Mouse (Mus musculus): Measurements from ENCODE around the gene Cfap100. TPM values are rescaled to one million over a fixed set of nuclear protein-coding genes. Genes with fewer than 3 reads are reported as not detected.

Cfap100 gene
- polyA plus RNA-seq, 1 experiment from 2014 or later, result 0.18 TPM

- peaks cover 7% of the 10 kb centered on the region for H3K4me1 ChIP-seq (replicated peaks; ENCODE audit: control insufficient read depth, insufficient read depth, low read length)
- under 1% methylated on average over 31 of the region's 31 CpGs for WGBS
Observed at GRCm38 (mm10) chr6:90463228-90463862, 34.7 kb upstream of the Cfap100 start.

GRCm38 (mm10) chr6:90462841-90463227 lies 34.2 kb upstream of the Cfap100 start:
- H3K36me3 ChIP-seq (ENCODE audit: control insufficient read depth, insufficient read depth, low read length), result no peaks in the 10 kb centered on the region
- H3K4me3 ChIP-seq (ENCODE audit: low read depth, low read length), result peak overlapping the region; percentile 64
- ATAC-seq (replicated peaks; ENCODE audit: low FRiP score) (0 out of 2 replicates have a peak, but pooled peaks have one; percentile 3), DNase-seq (ENCODE audit: low spot score) (peak; percentile 40)
- H3K9me3 ChIP-seq (ENCODE audit: control insufficient read depth, low read length), result no peaks in the 10 kb centered on the region
- H3K27me3 ChIP-seq (replicated peaks; ENCODE audit: control insufficient read depth, insufficient read depth, low read length), result peaks cover 46% of the 10 kb centered on the region
- peak overlapping the region; percentile 55 for H3K9ac ChIP-seq (ENCODE audit: low read depth, low read length)
- H3K27ac ChIP-seq (ENCODE audit: low read depth, low read length), result peak overlapping the region; percentile 74
- H3K4me2 ChIP-seq, result peak overlapping the region; percentile 91
- 2% methylated on average over 38 of the region's 38 CpGs for WGBS
- peaks cover 7% of the 10 kb centered on the region for H3K4me1 ChIP-seq (replicated peaks; ENCODE audit: control insufficient read depth, insufficient read depth, low read length)

More at GRCm38 (mm10) chr6:90463228-90463862, 34.7 kb upstream of the Cfap100 start:
- Histone ChIP-seq H3K36me3 (ENCODE audit: control insufficient read depth, insufficient read depth, low read length) (no peaks in the 10 kb centered on the region), H3K27ac (ENCODE audit: low read depth, low read length) (peak overlapping the region; percentile 74), H3K9me3 (ENCODE audit: control insufficient read depth, low read length) (no peaks in the 10 kb centered on the region), H3K4me3 (ENCODE audit: low read depth, low read length) (peak overlapping the region; percentile 64), H3K9ac (ENCODE audit: low read depth, low read length) (peak overlapping the region; percentile 55), H3K27me3 (replicated peaks; ENCODE audit: control insufficient read depth, insufficient read depth, low read length) (peaks cover 46% of the 10 kb centered on the region), H3K4me2 (peak overlapping the region; percentile 91)
- DNase-seq (ENCODE audit: low spot score) (peak; percentile 76), ATAC-seq (replicated peaks; ENCODE audit: low FRiP score) (peak; percentile 72)

- ATAC-seq (replicated peaks; ENCODE audit: low FRiP score) (peak; percentile 60), DNase-seq (ENCODE audit: low spot score) (peak; percentile 57)
- Histone ChIP-seq H3K9me3 (ENCODE audit: control insufficient read depth, low read length) (no peaks in the 10 kb centered on the region), H3K4me2 (peak within 1 kb of the TSS; percentile 91), H3K36me3 (ENCODE audit: control insufficient read depth, insufficient read depth, low read length) (no peaks in the 10 kb centered on the region), H3K9ac (ENCODE audit: low read depth, low read length) (peak within 1 kb of the TSS; percentile 55), H3K4me1 (replicated peaks; ENCODE audit: control insufficient read depth, insufficient read depth, low read length) (peaks cover 7% of the 10 kb centered on the region), H3K27ac (ENCODE audit: low read depth, low read length) (peak within 1 kb of the TSS; percentile 74), H3K27me3 (replicated peaks; ENCODE audit: control insufficient read depth, insufficient read depth, low read length) (peaks cover 46% of the 10 kb centered on the region), H3K4me3 (ENCODE audit: low read depth, low read length) (peak within 1 kb of the TSS; percentile 64)
- under 1% methylated on average over 70 of the region's 70 CpGs for whole genome bisulfite sequencing
Observed at GRCm38 (mm10) chr6:90462181-90462706, 33.6 kb upstream of the Cfap100 start, which contains the start of gene Klf15. Klf15 (plus strand) TSS chr6:90462576.

- Histone ChIP-seq H3K9me3 (ENCODE audit: control insufficient read depth, low read length) (no peaks in the 10 kb centered on the region), H3K27me3 (replicated peaks; ENCODE audit: control insufficient read depth, insufficient read depth, low read length) (peaks cover 46% of the 10 kb centered on the region), H3K9ac (ENCODE audit: low read depth, low read length) (no peak overlapping the region), H3K36me3 (ENCODE audit: control insufficient read depth, insufficient read depth, low read length) (no peaks in the 10 kb centered on the region), H3K27ac (ENCODE audit: low read depth, low read length) (no peak overlapping the region), H3K4me3 (ENCODE audit: low read depth, low read length) (peak overlapping the region; percentile 64), H3K4me1 (replicated peaks; ENCODE audit: control insufficient read depth, insufficient read depth, low read length) (peaks cover 7% of the 10 kb centered on the region), H3K4me2 (peak overlapping the region; percentile 91)
- 14% methylated on average over 12 of the region's 12 CpGs for WGBS
- ATAC-seq (replicated peaks; ENCODE audit: low FRiP score) (no peak), DNase-seq (ENCODE audit: low spot score) (no peak)
Observed at GRCm38 (mm10) chr6:90461771-90462170, 33.2 kb upstream of the Cfap100 start.

DNA sequence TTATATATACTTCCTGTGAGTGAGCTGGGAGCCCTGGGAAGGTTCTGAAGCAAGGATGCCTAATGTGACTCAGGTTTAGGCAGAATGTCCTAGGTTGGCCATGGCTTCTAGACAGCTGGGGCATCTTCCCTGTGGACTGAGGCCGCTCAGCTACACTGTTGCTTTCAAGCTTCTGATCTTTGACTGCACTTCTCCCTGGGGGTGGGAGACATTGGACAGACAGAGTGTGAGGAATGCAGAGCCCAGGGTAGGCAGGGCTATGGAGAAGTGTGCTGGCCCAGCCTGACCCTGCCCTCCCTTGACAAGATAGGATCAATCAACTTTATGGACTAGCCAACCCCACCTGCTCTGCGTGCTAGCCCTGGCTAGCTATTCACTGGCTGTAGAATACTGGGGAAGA lies 32.6 kb upstream of the Cfap100 start:
- Histone ChIP-seq H3K27ac (ENCODE audit: low read depth, low read length) (no peak overlapping the region), H3K4me2 (no peak overlapping the region), H3K9ac (ENCODE audit: low read depth, low read length) (no peak overlapping the region), H3K36me3 (ENCODE audit: control insufficient read depth, insufficient read depth, low read length) (no peaks in the 10 kb centered on the region), H3K4me1 (replicated peaks; ENCODE audit: control insufficient read depth, insufficient read depth, low read length) (peaks cover 7% of the 10 kb centered on the region), H3K9me3 (ENCODE audit: control insufficient read depth, low read length) (no peaks in the 10 kb centered on the region), H3K27me3 (replicated peaks; ENCODE audit: control insufficient read depth, insufficient read depth, low read length) (peaks cover 46% of the 10 kb centered on the region), H3K4me3 (ENCODE audit: low read depth, low read length) (no peak overlapping the region)
- DNase-seq (ENCODE audit: low spot score), result no peak
- 38% methylated on average over 2 of the region's 2 CpGs for WGBS
- no peak for ATAC-seq (replicated peaks; ENCODE audit: low FRiP score)

- no peak overlapping the region for H3K4me2 ChIP-seq
- H3K9ac ChIP-seq (ENCODE audit: low read depth, low read length), result no peak overlapping the region
- DNase-seq (ENCODE audit: low spot score) (no peak), ATAC-seq (replicated peaks; ENCODE audit: low FRiP score) (no peak)
- no peaks in the 10 kb centered on the region for H3K36me3 ChIP-seq (ENCODE audit: control insufficient read depth, insufficient read depth, low read length)
- no peak overlapping the region for H3K27ac ChIP-seq (ENCODE audit: low read depth, low read length)
- no peaks in the 10 kb centered on the region for H3K9me3 ChIP-seq (ENCODE audit: control insufficient read depth, low read length)
- WGBS, result 84% methylated on average over 2 of the region's 2 CpGs
- no peak overlapping the region for H3K4me3 ChIP-seq (ENCODE audit: low read depth, low read length)
- H3K4me1 ChIP-seq (replicated peaks; ENCODE audit: control insufficient read depth, insufficient read depth, low read length), result peaks cover 2% of the 10 kb centered on the region; the same call in 1 of the 2 replicates
- H3K27me3 ChIP-seq (replicated peaks; ENCODE audit: control insufficient read depth, insufficient read depth, low read length), result peaks cover 20% of the 10 kb centered on the region
Observed at GRCm38 (mm10) chr6:90457421-90457820, 28.8 kb upstream of the Cfap100 start.

DNA sequence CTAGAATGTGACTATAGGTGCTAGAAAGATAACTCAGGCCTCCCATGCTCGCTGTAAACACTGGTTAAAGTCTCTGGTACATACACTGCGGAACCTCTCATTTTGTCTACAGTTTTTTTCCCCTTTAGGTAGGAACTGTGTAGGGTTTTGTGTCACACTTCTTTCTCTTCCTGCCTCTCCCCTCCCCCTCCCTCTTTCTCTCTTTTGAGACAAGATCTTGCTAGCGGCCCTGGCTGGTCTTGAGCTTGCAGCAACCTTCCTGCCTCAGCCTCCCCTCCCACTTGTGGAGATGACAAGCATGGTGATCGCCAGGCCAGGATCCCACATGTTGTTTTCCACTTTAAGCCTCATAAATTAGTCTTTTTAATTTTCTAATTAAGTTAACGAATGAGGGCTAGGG lies 25.2 kb upstream of the Cfap100 start:
- Histone ChIP-seq H3K9me3 (ENCODE audit: control insufficient read depth, low read length) (no peaks in the 10 kb centered on the region), H3K27ac (ENCODE audit: low read depth, low read length) (no peak overlapping the region), H3K9ac (ENCODE audit: low read depth, low read length) (no peak overlapping the region), H3K27me3 (replicated peaks; ENCODE audit: control insufficient read depth, insufficient read depth, low read length) (no peaks in the 10 kb centered on the region), H3K4me3 (ENCODE audit: low read depth, low read length) (no peak overlapping the region), H3K4me2 (no peak overlapping the region), H3K4me1 (replicated peaks; ENCODE audit: control insufficient read depth, insufficient read depth, low read length) (no peaks in the 10 kb centered on the region), H3K36me3 (ENCODE audit: control insufficient read depth, insufficient read depth, low read length) (no peaks in the 10 kb centered on the region)
- DNase-seq (ENCODE audit: low spot score) (no peak), ATAC-seq (replicated peaks; ENCODE audit: low FRiP score) (no peak)
- 73% methylated on average over 5 of the region's 5 CpGs for WGBS

DNA sequence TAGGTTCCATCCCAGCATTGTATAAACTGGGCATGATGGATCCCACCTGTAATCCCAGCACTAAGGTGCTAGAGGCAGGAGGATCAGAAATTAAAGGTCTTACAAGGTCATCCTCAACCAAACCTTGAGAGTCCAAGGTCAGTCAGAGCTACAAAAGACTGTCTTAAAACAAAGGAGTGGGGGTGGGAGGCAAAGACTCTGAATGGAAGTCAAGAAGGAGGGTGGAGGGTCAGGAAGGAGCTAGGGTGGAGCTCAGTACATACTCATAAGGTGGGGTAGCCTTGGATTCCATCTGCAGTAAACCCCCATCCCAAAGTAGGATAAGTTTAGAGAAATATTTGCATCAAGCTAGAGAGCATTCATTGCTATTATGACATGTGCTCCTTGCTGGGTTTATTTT lies 24.0 kb upstream of the Cfap100 start:
- Histone ChIP-seq H3K9ac (ENCODE audit: low read depth, low read length) (no peak overlapping the region), H3K4me1 (replicated peaks; ENCODE audit: control insufficient read depth, insufficient read depth, low read length) (no peaks in the 10 kb centered on the region), H3K9me3 (ENCODE audit: control insufficient read depth, low read length) (no peaks in the 10 kb centered on the region), H3K4me3 (ENCODE audit: low read depth, low read length) (no peak overlapping the region), H3K4me2 (no peak overlapping the region), H3K27ac (ENCODE audit: low read depth, low read length) (no peak overlapping the region), H3K36me3 (ENCODE audit: control insufficient read depth, insufficient read depth, low read length) (no peaks in the 10 kb centered on the region), H3K27me3 (replicated peaks; ENCODE audit: control insufficient read depth, insufficient read depth, low read length) (no peaks in the 10 kb centered on the region)
- DNase-seq (ENCODE audit: low spot score) (no peak), ATAC-seq (replicated peaks; ENCODE audit: low FRiP score) (no peak)

- Histone ChIP-seq H3K9ac (ENCODE audit: low read depth, low read length) (no peak overlapping the region), H3K4me2 (no peak overlapping the region), H3K4me3 (ENCODE audit: low read depth, low read length) (no peak overlapping the region), H3K36me3 (ENCODE audit: control insufficient read depth, insufficient read depth, low read length) (no peaks in the 10 kb centered on the region), H3K27me3 (replicated peaks; ENCODE audit: control insufficient read depth, insufficient read depth, low read length) (no peaks in the 10 kb centered on the region), H3K9me3 (ENCODE audit: control insufficient read depth, low read length) (no peaks in the 10 kb centered on the region), H3K27ac (ENCODE audit: low read depth, low read length) (no peak overlapping the region), H3K4me1 (replicated peaks; ENCODE audit: control insufficient read depth, insufficient read depth, low read length) (no peaks in the 10 kb centered on the region)
- WGBS, result 84% methylated on average over 5 of the region's 5 CpGs
- DNase-seq (ENCODE audit: low spot score) (no peak), ATAC-seq (replicated peaks; ENCODE audit: low FRiP score) (no peak)
Observed at GRCm38 (mm10) chr6:90451512-90451911, 22.9 kb upstream of the Cfap100 start.

Data from liver, embryonic 11.5 days (tissue).